Mouse (Mus musculus) lung, embryonic 16.5 days (tissue): ENCODE data around the gene Gm5475. TPM values are rescaled to one million over a fixed set of nuclear protein-coding genes. Genes with fewer than 3 reads are reported as not detected.
A peak's percentile ranks its signal among the peaks of the same experiment; 100 is the strongest.

Experiments used
- ATAC-seq: fragments of 200-750 bp; cut with Nextera tagmentation; 2 replicates; pipeline ENCODE4 v1.8.0; 2017; ENCODE audit warnings: low read depth, mild to moderate bottlenecking, moderate library complexity
- H3K27ac ChIP-seq: fragments of 300-500 bp; sonication (generic); 2 replicates; pipeline ENCODE4 v1.5.1; 2014; ENCODE audit warnings: mild to moderate bottlenecking, control low read depth, low read length
- H3K27me3 ChIP-seq: fragments of 300-500 bp; sonication (generic); 2 replicates; pipeline ENCODE4 v1.6.1; 2014; ENCODE audit warnings: low read depth, low read length, mixed read lengths; ENCODE audit not compliant: control insufficient read depth, insufficient read depth
- H3K36me3 ChIP-seq: fragments of 300-500 bp; sonication (generic); 2 replicates; pipeline ENCODE4 v1.6.1; 2014; ENCODE audit warnings: low read length; ENCODE audit not compliant: control insufficient read depth, insufficient read depth
- H3K4me1 ChIP-seq: fragments of 300-500 bp; sonication (generic); replicated peaks from 2 replicates; pipeline ENCODE4 v1.6.1; 2014; ENCODE audit warnings: low read length, mixed read lengths; ENCODE audit not compliant: control insufficient read depth, insufficient read depth
- H3K4me2 ChIP-seq: fragments of 300-500 bp; sonication (generic); 2 replicates; pipeline ENCODE4 v1.6.1; 2014; ENCODE audit warnings: low read depth, low read length, control low read depth
- H3K4me3 ChIP-seq: fragments of 300-500 bp; sonication (generic); 2 replicates; pipeline ENCODE4 v1.5.1; 2014; ENCODE audit warnings: mild to moderate bottlenecking, low read length, control low read depth
- H3K9ac ChIP-seq: fragments of 300-500 bp; sonication (generic); 2 replicates; pipeline ENCODE4 v1.6.1; 2014; ENCODE audit warnings: low read length, control low read depth
- H3K9me3 ChIP-seq: fragments of 300-500 bp; sonication (generic); 2 replicates; pipeline ENCODE4 v1.6.1; 2016; ENCODE audit warnings: low read length; ENCODE audit not compliant: control insufficient read depth
- WGBS: fragments of 180-500 bp; shearing (Covaris S2); extraction: QIAGEN DNeasy Blood & Tissue Kit; methylation state at CpG from one replicate; pipeline ENCODE4 v1.1.7; 2014; 5-methylcytosine and 5-hydroxymethylcytosine counted together
- polyA plus RNA-seq: library from polyadenylated mRNA; unstranded; fragments of >200 nt; fragmentation: Nextera tagmentation; extraction: Ambion mirVana; gene quantifications from 2 replicates; pipeline ENCODE4 v1.2.1, GENCODE M21; 2015

Gm5475 gene
- polyA plus RNA-seq, 1 experiment from 2014 or later: 0.06 TPM

- no peak overlapping the region for H3K4me2 ChIP-seq
- peaks cover 6% of the 10 kb centered on the region; the same call in 1 of the 2 replicates for H3K36me3 ChIP-seq
- no peaks in the 10 kb centered on the region for H3K4me1 ChIP-seq
- ATAC-seq: no peak
- no peaks in the 10 kb centered on the region for H3K27me3 ChIP-seq
- 66% methylated on average over 5 of the region's 5 CpGs for WGBS
- H3K9me3 ChIP-seq: no peaks in the 10 kb centered on the region
- H3K4me3 ChIP-seq: no peak overlapping the region
- H3K27ac ChIP-seq: no peak overlapping the region
- no peak overlapping the region for H3K9ac ChIP-seq
Observed at GRCm38 (mm10) chr15:100406088-100406487, 15.9 kb upstream of the Gm5475 start.

- Histone ChIP-seq H3K9ac (no peak overlapping the region), H3K27ac (no peak overlapping the region), H3K4me3 (no peak overlapping the region), H3K36me3 (peaks cover 8% of the 10 kb centered on the region), H3K4me1 (no peaks in the 10 kb centered on the region), H3K27me3 (no peaks in the 10 kb centered on the region), H3K9me3 (no peaks in the 10 kb centered on the region), H3K4me2 (no peak overlapping the region)
- 0 out of 2 replicates have a peak, but pooled peaks have one; percentile 26 for ATAC-seq
- 53% methylated on average over 14 of the region's 14 CpGs for WGBS
Observed at GRCm38 (mm10) chr15:100410918-100411672, 10.9 kb upstream of the Gm5475 start.

GRCm38 (mm10) chr15:100411731-100412130 lies 10.2 kb upstream of the Gm5475 start:
- no peak overlapping the region for H3K4me3 ChIP-seq
- WGBS: 71% methylated on average over 5 of the region's 5 CpGs
- no peak for ATAC-seq
- H3K27ac ChIP-seq: no peak overlapping the region
- H3K36me3 ChIP-seq: peaks cover 8% of the 10 kb centered on the region
- H3K9ac ChIP-seq: no peak overlapping the region
- H3K27me3 ChIP-seq: no peaks in the 10 kb centered on the region
- H3K4me1 ChIP-seq: no peaks in the 10 kb centered on the region
- no peak overlapping the region for H3K4me2 ChIP-seq
- no peaks in the 10 kb centered on the region for H3K9me3 ChIP-seq

GRCm38 (mm10) chr15:100413306-100413705 lies 8.6 kb upstream of the Gm5475 start:
- no peak for ATAC-seq
- Histone ChIP-seq H3K4me1 (no peaks in the 10 kb centered on the region), H3K4me3 (no peak overlapping the region), H3K27ac (no peak overlapping the region), H3K4me2 (no peak overlapping the region), H3K9ac (no peak overlapping the region), H3K27me3 (no peaks in the 10 kb centered on the region), H3K9me3 (no peaks in the 10 kb centered on the region), H3K36me3 (peaks cover 8% of the 10 kb centered on the region)
- 77% methylated on average over 4 of the region's 5 CpGs for WGBS

- Histone ChIP-seq H3K4me2 (no peak overlapping the region), H3K9ac (no peak overlapping the region), H3K4me1 (no peaks in the 10 kb centered on the region), H3K27ac (no peak overlapping the region), H3K27me3 (no peaks in the 10 kb centered on the region), H3K9me3 (no peaks in the 10 kb centered on the region), H3K36me3 (peaks cover 8% of the 10 kb centered on the region; the same call in 1 of the 2 replicates), H3K4me3 (no peak overlapping the region)
- WGBS: 54% methylated on average over 4 of the region's 4 CpGs
- ATAC-seq: no peak
Observed at GRCm38 (mm10) chr15:100414011-100414410, 7.9 kb upstream of the Gm5475 start.

- Histone ChIP-seq H3K36me3 (peaks cover 7% of the 10 kb centered on the region; the same call in 1 of the 2 replicates), H3K4me3 (no peak overlapping the region), H3K27me3 (no peaks in the 10 kb centered on the region), H3K4me2 (no peak overlapping the region), H3K27ac (no peak overlapping the region), H3K4me1 (no peaks in the 10 kb centered on the region), H3K9me3 (no peaks in the 10 kb centered on the region), H3K9ac (no peak overlapping the region)
- ATAC-seq: no peak
- WGBS: 90% methylated on average over 13 of the region's 13 CpGs
Observed at GRCm38 (mm10) chr15:100414942-100415341, 7.0 kb upstream of the Gm5475 start.

- Histone ChIP-seq H3K27me3 (no peaks in the 10 kb centered on the region), H3K4me3 (no peak overlapping the region), H3K36me3 (peaks cover 4% of the 10 kb centered on the region; the same call in 1 of the 2 replicates), H3K9ac (no peak overlapping the region), H3K4me2 (no peak overlapping the region), H3K27ac (no peak overlapping the region), H3K4me1 (no peaks in the 10 kb centered on the region), H3K9me3 (no peaks in the 10 kb centered on the region)
- ATAC-seq: peak; percentile 28; the same call in 1 of the 2 replicates
- 74% methylated on average over 8 of the region's 8 CpGs for WGBS
Observed at GRCm38 (mm10) chr15:100415684-100416083, 6.3 kb upstream of the Gm5475 start.

- no peaks in the 10 kb centered on the region for H3K9me3 ChIP-seq
- H3K9ac ChIP-seq: no peak overlapping the region
- no peak for ATAC-seq
- no peak overlapping the region for H3K4me2 ChIP-seq
- no peak overlapping the region for H3K27ac ChIP-seq
- peaks cover 12% of the 10 kb centered on the region for H3K4me1 ChIP-seq
- H3K27me3 ChIP-seq: no peaks in the 10 kb centered on the region
- H3K4me3 ChIP-seq: no peak overlapping the region
- WGBS: 87% methylated on average over 9 of the region's 9 CpGs
- no peaks in the 10 kb centered on the region for H3K36me3 ChIP-seq
Observed at GRCm38 (mm10) chr15:100417854-100418450, 4.0 kb upstream of the Gm5475 start.

GRCm38 (mm10) chr15:100419311-100419710 lies 2.6 kb upstream of the Gm5475 start:
- no peaks in the 10 kb centered on the region for H3K9me3 ChIP-seq
- H3K4me1 ChIP-seq: peaks cover 15% of the 10 kb centered on the region
- no peak overlapping the region for H3K4me2 ChIP-seq
- ATAC-seq: no peak
- no peak overlapping the region for H3K27ac ChIP-seq
- H3K4me3 ChIP-seq: no peak overlapping the region
- WGBS: 70% methylated on average over 8 of the region's 8 CpGs
- H3K9ac ChIP-seq: no peak overlapping the region
- H3K36me3 ChIP-seq: no peaks in the 10 kb centered on the region
- peaks cover 4% of the 10 kb centered on the region; the same call in 1 of the 2 replicates for H3K27me3 ChIP-seq
